Mouse (Mus musculus) urinary bladder, postnatal 14 days (tissue): ENCODE data around the gene Ephx3.
"Not testable (repeated sequence)": the region's sequence is repeated elsewhere in the genome, so short reads cannot be mapped to it uniquely, and the experiment has no call there.

Experiments
- DNase-seq: peaks from one replicate; pipeline ENCODE4 v3.0.0; 2021; ENCODE audit warnings: low spot score

Gene Ephx3

GRCm38 (mm10) chr17:32188863-32189636, at the start of gene Ephx3:
Gene Ephx3 (minus strand): TSS chr17:32189549.
- no peak for DNase-seq

DNA sequence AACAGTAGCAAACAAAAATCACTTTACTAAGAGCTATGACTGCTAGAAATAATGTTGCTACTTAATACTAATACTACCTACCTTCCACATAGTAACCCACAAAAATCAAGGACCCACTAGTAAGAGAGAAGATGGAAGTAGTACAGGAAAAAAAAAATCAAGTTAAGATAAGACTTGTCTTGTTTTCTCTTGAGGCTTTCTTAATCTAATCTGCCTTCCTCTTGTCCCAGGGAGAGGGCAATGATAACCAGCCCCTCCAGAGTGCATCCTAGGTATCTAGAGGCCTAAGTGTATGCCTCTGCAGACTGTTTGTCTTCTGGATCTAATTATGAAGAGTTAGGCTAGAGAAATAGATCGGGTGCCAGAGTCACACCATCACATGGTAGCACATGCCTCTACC, 49.2 kb upstream of the Ephx3 start:
- DNase-seq: no peak

DNA sequence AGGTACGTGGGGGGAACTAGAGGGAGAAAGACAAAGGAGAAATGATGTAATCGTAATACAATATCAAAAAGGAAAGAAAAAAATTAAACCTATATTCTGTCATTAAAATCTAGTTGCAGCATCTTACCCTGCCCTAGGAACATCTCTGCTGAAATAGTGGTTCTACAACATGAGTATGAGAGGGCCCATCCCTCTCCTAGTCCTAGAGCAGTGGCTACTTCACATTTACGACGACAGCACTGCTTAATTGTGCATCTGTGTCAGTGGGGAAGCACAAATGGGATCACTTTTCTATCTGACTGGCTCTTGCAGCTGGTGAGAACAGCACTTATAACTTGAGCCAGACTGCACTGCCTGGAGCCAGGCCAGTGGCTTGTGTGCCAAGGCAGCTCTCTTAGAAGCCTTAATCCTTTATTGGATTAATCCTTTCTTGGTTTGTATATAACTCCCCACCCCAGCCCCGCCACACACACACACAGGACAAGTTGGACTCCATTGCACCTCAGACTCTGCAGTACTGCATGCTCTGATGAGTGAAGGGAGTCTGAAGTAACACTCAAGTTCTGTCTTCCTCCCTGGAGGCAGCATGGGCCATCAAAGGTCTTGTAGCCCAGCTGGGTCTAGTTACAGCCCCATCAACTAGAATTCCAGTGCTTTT, 46.3 kb upstream of the Ephx3 start:
- peak; percentile 68 for DNase-seq

DNA sequence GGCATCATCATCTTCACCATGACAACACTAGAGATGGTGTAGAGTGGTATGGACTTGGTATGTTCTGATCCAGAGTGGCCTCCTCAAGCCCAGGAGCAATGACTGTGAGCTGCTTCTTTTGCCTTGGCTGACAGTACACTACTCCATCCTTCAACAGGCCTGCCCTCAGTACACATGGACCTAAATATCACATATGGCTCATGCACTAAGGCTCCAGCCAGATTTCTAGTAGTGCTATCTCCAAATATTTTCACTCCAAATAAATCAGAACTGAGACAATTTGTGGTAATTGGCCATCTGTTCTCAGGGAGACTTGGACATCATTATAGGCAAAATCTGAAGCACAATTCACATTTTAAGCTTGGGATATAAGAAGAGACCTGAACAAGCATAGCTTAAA, 43.8 kb upstream of the Ephx3 start:
- no peak for DNase-seq

DNA sequence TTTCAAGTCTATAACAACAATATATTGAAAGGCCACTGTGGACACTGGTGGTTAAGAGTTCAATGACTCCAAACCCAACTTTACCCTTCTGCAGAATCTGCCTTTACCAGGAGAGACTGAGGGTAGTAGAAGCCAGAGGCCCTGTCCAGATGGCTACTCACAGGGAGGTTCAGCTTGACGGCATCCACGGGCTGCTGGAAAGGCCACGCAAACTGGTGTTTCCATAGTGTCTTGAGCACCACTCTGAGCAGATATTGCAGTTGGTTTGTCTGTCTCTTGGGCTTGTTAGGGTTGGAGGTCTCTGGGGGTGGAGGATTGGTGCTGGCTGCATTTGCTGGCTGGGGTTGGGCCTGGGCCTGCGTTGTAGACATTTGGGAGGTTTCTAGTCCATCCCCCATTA, 39.9 kb upstream of the Ephx3 start:
- DNase-seq: no peak

DNA sequence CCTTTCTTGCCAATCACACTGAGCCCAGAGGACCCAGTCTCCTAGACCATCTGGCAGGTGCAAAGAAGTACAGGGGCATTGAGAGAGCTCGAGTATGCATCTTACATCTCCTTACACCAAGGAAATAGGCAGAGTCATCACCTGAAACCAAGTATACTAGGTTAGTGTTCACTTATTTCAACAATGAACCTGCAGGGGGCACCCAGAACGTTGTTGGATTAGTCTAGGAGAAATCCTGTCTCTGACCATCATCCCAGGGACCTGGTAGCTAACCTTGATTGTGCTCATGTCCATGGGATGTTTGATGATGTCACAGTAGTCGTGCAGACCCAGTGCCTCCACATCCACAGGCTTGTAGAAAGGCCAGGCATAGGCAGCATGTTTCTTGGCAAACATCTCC, 31.5 kb upstream of the Ephx3 start:
- DNase-seq: no peak

DNA sequence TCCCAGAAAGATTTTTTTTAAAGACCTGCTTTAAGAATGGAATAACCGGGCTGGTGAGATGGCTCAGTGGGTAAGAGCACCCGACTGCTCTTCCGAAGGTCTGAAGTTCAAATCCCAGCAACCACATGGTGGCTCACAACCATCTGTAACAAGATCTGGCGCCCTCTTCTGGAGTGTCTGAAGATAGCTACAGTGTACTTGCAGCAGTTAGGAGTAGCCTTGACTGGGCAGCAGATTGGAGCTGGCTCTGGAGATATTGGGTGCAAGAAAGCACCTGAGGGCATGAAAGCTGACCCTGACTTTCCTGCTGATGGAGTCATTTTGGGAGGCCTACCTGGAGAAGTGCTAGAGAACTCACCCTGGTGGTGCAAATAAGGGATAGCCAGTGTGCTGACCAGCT, 26.2 kb upstream of the Ephx3 start:
- DNase-seq: not testable (repeated sequence)

GRCm38 (mm10) chr17:32211554-32211953, 22.2 kb upstream of the Ephx3 start:
- DNase-seq: not testable (repeated sequence)

GRCm38 (mm10) chr17:32209752-32210151, 20.4 kb upstream of the Ephx3 start:
- DNase-seq: peak; percentile 71

DNA sequence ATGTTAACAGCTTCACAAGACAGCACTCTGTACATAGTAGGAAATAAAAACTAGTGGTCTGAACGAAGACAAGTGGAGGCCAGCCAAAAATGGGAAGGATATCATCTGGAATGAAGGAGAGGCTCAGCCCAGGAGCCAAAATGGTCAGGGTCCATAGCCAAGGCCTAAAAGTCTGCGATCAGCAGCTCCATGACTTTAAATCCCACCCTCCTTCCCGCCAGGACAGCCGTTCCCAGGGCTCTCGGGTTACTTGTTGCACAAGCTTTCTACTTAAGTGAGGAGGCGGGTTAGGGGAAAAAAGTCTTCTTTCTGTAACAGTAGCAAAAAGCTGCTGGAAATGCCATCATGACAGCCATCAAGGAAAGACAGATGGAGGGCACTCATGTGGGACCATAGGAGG, 19.8 kb upstream of the Ephx3 start:
- DNase-seq: peak; percentile 55

GRCm38 (mm10) chr17:32207586-32208245, 18.4 kb upstream of the Ephx3 start:
- DNase-seq: peak; percentile 29

DNA sequence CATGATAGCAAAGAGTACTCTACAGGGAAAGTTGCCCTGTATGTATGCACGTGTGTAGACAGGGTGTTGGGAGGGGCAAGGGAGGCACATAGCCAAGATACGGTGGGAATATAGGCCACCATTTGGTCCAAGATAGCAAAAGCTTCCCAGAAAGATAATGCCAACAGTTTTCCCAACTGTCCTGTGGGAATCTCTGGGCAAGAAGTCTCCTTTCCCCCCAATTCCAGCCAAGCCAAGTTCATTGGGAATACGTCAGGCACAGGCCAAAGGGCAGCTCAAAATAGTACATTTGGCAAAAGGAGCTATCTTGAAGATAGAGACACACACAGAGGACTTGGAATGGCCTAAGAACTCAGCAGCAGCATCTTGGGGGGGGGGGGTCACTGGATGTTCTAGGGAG, 16.0 kb upstream of the Ephx3 start:
- DNase-seq: no peak

- DNase-seq: no peak
Measured at GRCm38 (mm10) chr17:32202972-32203371, 13.6 kb upstream of the Ephx3 start.

DNA sequence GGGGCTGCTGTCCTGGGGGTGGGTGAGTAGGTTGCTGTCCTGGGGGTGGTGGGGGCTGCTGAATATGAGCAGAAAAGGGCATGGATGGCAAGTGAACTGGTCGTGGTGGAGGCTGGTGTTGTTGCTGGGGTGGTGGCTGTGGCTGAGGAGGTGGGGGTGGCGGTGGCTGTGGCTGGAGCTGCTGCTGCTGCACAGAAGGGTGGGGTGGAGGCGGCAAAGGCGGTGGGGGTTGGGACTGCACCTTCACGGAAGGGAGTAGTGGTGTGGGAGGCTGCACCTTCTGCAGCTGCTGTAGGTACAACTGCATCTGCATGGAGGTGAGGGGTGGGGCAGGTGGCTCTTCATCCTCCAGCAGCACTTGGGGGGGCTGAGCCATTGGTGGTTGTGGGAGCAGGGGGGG, 11.7 kb upstream of the Ephx3 start:
- no peak for DNase-seq

DNA sequence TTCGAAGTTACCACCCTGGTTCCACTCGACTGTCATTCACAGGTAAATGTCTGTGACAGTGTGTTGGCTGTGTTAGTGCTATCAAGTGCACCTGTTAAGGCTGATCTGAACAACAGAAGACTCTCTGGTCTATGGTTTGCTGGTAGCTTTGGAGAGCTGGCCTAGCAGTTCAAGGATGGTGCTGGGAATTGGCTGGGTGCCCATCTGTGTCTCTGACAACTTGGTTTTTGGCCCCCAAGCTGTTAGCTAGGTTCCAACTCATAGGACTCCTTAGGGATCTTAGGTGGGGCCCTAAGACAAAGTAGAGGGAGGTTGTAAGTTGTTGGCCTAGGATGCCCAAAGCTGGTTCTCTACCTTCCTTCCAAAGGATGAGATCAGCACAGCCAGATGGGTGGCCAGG, 10.4 kb upstream of the Ephx3 start:
- DNase-seq: no peak

- no peak for DNase-seq
Measured at GRCm38 (mm10) chr17:32197156-32197555, 7.8 kb upstream of the Ephx3 start.

DNA sequence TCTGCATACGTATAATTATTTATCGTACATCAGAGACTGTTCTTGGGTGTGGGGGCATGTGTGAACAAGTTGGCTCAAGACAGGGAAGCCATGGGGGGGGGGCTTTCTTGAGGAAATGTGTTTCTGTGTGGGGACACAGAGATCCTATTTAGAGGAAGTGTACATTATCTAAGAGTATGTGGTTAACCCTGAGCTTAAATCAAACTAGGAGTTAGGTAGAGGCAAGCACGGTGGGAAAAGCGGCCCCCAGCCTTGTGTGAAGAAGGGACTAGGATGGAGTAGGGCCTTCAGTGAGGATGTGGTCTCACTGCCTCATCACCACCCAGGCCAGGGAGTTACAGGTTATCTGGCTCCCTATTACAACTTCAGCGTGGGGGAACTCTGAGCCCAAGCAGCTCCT, 6.4 kb upstream of the Ephx3 start:
- no peak for DNase-seq

- DNase-seq: no peak
Measured at GRCm38 (mm10) chr17:32193010-32193409, 3.7 kb upstream of the Ephx3 start.

DNA sequence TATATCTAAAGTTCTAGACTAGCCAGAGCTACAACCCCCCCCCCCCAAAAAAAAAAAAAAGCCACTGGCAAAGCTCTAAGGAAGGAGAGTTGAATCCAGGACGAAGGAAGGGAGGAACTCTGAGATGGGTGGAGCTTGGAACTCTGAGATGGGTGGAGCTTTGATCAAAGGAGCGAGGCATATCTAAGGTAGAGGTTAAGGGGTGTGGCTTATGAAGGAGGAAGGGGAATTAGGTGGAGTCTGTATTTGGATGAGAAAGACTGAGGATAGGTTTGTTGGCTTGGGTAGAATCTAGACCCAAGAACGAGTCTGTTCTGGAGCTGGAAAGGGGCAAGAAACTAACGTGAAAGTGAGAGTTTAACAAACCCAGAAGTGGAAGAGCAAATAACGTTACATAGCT, 501 bp upstream of the Ephx3 start:
- no peak for DNase-seq

GRCm38 (mm10) chr17:32183017-32183416, 6.3 kb downstream of the Ephx3 start:
- no peak for DNase-seq

DNA sequence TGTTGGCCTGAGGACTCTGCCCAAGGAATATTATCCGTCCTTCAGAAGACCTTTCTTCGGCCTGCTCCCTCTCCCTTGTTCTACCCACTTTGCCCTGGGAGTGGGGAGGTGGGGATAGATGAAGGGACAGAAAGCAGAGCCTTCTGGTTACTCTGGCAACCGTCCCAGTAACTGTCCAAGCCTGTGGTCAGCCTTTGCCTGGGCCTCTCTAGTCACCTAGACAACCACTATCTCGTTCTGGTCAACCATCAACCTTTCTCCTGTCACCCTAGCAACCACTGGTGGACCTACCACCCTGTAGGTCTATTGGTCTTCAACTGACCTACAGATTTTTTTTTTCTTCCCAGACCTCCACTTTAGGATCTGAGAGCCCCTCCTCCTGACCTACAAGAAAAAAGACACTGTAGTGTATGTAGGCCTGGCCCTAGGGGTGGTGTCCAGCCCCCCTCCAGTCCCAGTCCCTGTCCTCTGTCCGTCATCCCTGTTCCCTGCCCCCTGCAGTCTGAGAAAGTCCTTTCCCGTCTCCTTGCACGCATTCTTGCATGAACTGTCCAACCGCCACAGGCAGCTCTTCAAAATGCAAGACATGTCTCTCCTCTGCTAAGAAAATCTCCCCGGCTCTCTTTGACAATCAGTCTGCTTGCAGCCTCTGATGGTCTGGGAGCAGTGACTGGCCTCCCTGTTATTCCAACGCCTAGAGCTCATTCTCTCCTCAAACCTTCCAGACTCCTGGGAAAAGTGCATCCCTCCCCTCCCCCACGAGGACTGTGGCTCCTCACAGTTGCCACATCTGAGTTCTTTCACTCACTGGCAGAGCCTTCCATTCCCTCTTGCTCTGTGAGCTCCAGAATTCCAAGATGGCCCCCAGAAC, 9.5 kb downstream of the Ephx3 start:
- no peak for DNase-seq

DNA sequence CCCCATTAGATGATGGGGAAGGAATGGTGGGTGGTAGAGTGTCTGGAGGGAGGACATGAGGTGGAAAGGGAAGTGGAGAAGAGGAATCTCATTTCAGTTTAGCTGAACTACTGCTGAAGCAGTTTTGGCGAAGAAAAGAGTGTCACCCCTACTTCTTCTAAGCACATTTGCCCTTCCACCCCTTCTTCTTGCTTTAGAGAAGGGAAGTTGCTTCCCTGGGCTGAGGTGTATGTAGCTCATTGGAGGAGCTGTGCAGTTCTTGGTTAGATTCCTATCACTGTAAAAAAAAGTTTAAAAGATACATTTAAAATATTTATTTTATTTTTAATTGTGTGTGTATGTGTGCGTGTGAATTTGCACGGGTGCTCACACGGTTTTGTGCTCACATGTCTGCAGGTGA, 12.4 kb downstream of the Ephx3 start:
- DNase-seq: no peak
